Mouse (Mus musculus) ZHBTc4 (cell line): ENCODE measurements around the gene Tas2r117.

Experiments
- DNase-seq: peaks from one replicate; pipeline ENCODE4 v3.0.0-alpha.2; 2011; ENCODE audit warnings: low read depth, low spot score

Gene Tas2r117

GRCm38 (mm10) chr6:132802518-132802917, at the start of gene Tas2r117:
TSS of gene Tas2r117 (plus strand) at chr6:132802818.
- no peak for DNase-seq

GRCm38 (mm10) chr6:132754430-132754829, 48.2 kb upstream of the Tas2r117 start, which contains the start of gene Tas2r124:
TSS of gene Tas2r124 (plus strand) at chr6:132754730.
- DNase-seq, result no peak

GRCm38 (mm10) chr6:132761831-132762230, 40.8 kb upstream of the Tas2r117 start, which contains the start of gene Tas2r102:
TSS of gene Tas2r102 (plus strand) at chr6:132762131.
- DNase-seq, result no peak

- no peak for DNase-seq
Observed at GRCm38 (mm10) chr6:132778062-132778461, 24.6 kb upstream of the Tas2r117 start, which contains the start of gene Tas2r136. TSS of gene Tas2r136 (minus strand) at chr6:132778162.

GRCm38 (mm10) chr6:132795393-132795792, 7.2 kb upstream of the Tas2r117 start:
- no peak for DNase-seq

GRCm38 (mm10) chr6:132846842-132847241, 44.2 kb downstream of the Tas2r117 start, which contains the start of gene Tas2r123:
TSS of gene Tas2r123 (plus strand) at chr6:132847142.
- no peak for DNase-seq
